Mouse (Mus musculus) thymus, adult 2 months (tissue): ENCODE measurements around the gene Cd19.

Experiments used
- CTCF ChIP-seq: fragments of 200-500 bp; IDR thresholded peaks from 2 replicates; pipeline ENCODE4 v1.5.1; 2012; ENCODE audit warnings: mild to moderate bottlenecking, control low read depth, low read length, moderate library complexity, borderline replicate concordance; ENCODE audit not compliant: control insufficient read depth, poor library complexity, insufficient read depth; ENCODE audit errors: extremely low read depth
- POLR2A ChIP-seq: fragments of 200-500 bp; IDR thresholded peaks from 2 replicates; pipeline ENCODE4 v1.6.1; 2012; ENCODE audit warnings: mild to moderate bottlenecking, low read length, control low read depth, moderate library complexity; ENCODE audit not compliant: control insufficient read depth, poor library complexity, insufficient read depth; ENCODE audit errors: extremely low read depth

DNA sequence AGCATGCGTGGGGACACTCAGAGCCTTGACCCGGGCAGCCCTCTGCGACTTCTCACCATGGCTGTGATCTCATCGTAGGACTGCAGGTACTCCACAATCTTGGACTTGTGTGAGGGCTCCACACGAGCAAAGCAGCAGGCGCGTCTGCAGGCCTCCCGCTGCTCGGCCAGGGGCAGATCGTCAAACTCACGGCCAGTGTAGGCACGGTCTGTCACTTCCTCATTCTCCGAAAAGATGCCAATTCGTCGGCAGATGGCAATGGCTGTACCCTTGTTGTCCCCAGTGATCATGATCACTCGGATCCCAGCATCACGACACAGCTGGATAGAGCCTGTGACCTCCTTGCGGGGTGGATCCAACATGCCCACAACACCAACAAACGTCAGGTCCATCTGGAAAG lies 33.8 kb upstream of the Cd19 start:
- TF ChIP-seq CTCF (no peak), POLR2A (0 out of 2 replicates have a peak, but pooled peaks have one; percentile 8)
